Mouse (Mus musculus): Measurements from ENCODE around the gene Gprin1.

Gene Gprin1

GRCm38 (mm10) chr13:54760164-54760795 is 10.6 kb upstream of the Gprin1 start:
- DNase-seq (ENCODE audit: low read depth), result no peak

- no peak for DNase-seq (ENCODE audit: low read depth)
Measured at GRCm38 (mm10) chr13:54759496-54759895, 9.8 kb upstream of the Gprin1 start.

- no peak for DNase-seq (ENCODE audit: low read depth)
Measured at GRCm38 (mm10) chr13:54758756-54759470, 9.2 kb upstream of the Gprin1 start.

GRCm38 (mm10) chr13:54758045-54758755 is 8.5 kb upstream of the Gprin1 start:
- peak; percentile 45 for DNase-seq (ENCODE audit: low read depth)

GRCm38 (mm10) chr13:54757093-54757830 is 7.6 kb upstream of the Gprin1 start:
- no peak for DNase-seq (ENCODE audit: low read depth)

GRCm38 (mm10) chr13:54756156-54756712 is 6.6 kb upstream of the Gprin1 start:
- DNase-seq (ENCODE audit: low read depth), result no peak

- no peak for DNase-seq (ENCODE audit: low read depth)
Measured at GRCm38 (mm10) chr13:54755201-54755830, 5.6 kb upstream of the Gprin1 start.

- no peak for DNase-seq (ENCODE audit: low read depth)
Measured at GRCm38 (mm10) chr13:54754169-54755080, 4.8 kb upstream of the Gprin1 start.

GRCm38 (mm10) chr13:54753733-54754132 is 4.1 kb upstream of the Gprin1 start:
- DNase-seq (ENCODE audit: low read depth), result no peak

GRCm38 (mm10) chr13:54752656-54753055 is 3.0 kb upstream of the Gprin1 start:
- no peak for DNase-seq (ENCODE audit: low read depth)

- peak; percentile 24 for DNase-seq (ENCODE audit: low read depth)
Measured at GRCm38 (mm10) chr13:54750699-54751098, 1.0 kb upstream of the Gprin1 start.

- DNase-seq (ENCODE audit: low read depth), result no peak
Measured at GRCm38 (mm10) chr13:54749061-54749863, 412 bp downstream of the Gprin1 start.

GRCm38 (mm10) chr13:54748721-54749060 is 983 bp downstream of the Gprin1 start:
- DNase-seq (ENCODE audit: low read depth), result no peak

- DNase-seq (ENCODE audit: low read depth), result no peak
Measured at GRCm38 (mm10) chr13:54748190-54748589, 1.5 kb downstream of the Gprin1 start.

GRCm38 (mm10) chr13:54746896-54747295 is 2.8 kb downstream of the Gprin1 start:
- no peak for DNase-seq (ENCODE audit: low read depth)

- no peak for DNase-seq (ENCODE audit: low read depth)
Measured at GRCm38 (mm10) chr13:54746110-54746509, 3.6 kb downstream of the Gprin1 start.

GRCm38 (mm10) chr13:54738213-54738601 is 11.5 kb downstream of the Gprin1 start:
- DNase-seq (ENCODE audit: low read depth), result no peak

GRCm38 (mm10) chr13:54737488-54738212 is 12.0 kb downstream of the Gprin1 start:
- DNase-seq (ENCODE audit: low read depth), result no peak

GRCm38 (mm10) chr13:54736931-54737330 is 12.7 kb downstream of the Gprin1 start:
- DNase-seq (ENCODE audit: low read depth), result no peak
